12 mouse cellular contexts compared by ENCODE assay signal in genomic region chr14:87091522-87091921, GRCm38 (mm10).
"Had no signal": no experiment of that assay in that cellular context is flagged by ENCODE, and none has a peak within 500 bp of the region (broad histone marks: within the 10 kb centered on the region; RNA-seq: fewer than 3 reads in every experiment).

No protein-coding gene starts in this region.

- H3K36me3 ChIP-seq: midbrain, embryonic 13.5 days; midbrain, embryonic 15.5 days; neural tube, embryonic 12.5 days had no signal

- H3K9ac ChIP-seq: liver, embryonic 14.5 days; lung, embryonic 14.5 days; midbrain, embryonic 13.5 days; midbrain, embryonic 15.5 days; neural tube, embryonic 12.5 days had no signal

- H3K27ac ChIP-seq: liver, embryonic 14.5 days; midbrain, embryonic 13.5 days; midbrain, embryonic 15.5 days; neural tube, embryonic 12.5 days had no signal

- H3K9me3 ChIP-seq: midbrain, embryonic 13.5 days; midbrain, embryonic 15.5 days; neural tube, embryonic 12.5 days had no signal

- DNase-seq: lung, adult 18-20 months; lung, embryonic 14.5 days; lung, postnatal 10 days; lung, postnatal 4 days; right cerebral cortex, postnatal 14 days; thymus, adult 18-20 months; thymus, postnatal 25 days; thymus, postnatal 4 days had no signal

- ATAC-seq: midbrain, embryonic 13.5 days; midbrain, embryonic 15.5 days had no signal

- H3K4me3 ChIP-seq: midbrain, embryonic 13.5 days; midbrain, embryonic 15.5 days; neural tube, embryonic 12.5 days had no signal

- H3K4me1 ChIP-seq: midbrain, embryonic 13.5 days; midbrain, embryonic 15.5 days; neural tube, embryonic 12.5 days had no signal

- H3K27me3 ChIP-seq: midbrain, embryonic 13.5 days; midbrain, embryonic 15.5 days; neural tube, embryonic 12.5 days had no signal
